Mouse (Mus musculus): ENCODE results near the gene Grasp. TPM values are rescaled to one million over a fixed set of nuclear protein-coding genes. Genes with fewer than 3 reads are reported as not detected.
A peak's percentile ranks its signal among the peaks of the same experiment; 100 is the strongest.

Grasp gene
- total and polyA plus RNA-seq, 3 experiments = 2.3 to 6.7 (median 2.4) TPM

GRCm38 (mm10) chr15:101198218-101198617, 25.8 kb upstream of the Grasp start (continued):
- TF ChIP-seq MYC (IDR thresholded peaks at IDR 0.05; ENCODE audit: low read depth, low read length) (no peak), JUN (IDR thresholded peaks at IDR 0.05; ENCODE audit: insufficient read depth, low read depth, low read length) (no peak), NELFE (IDR thresholded peaks at IDR 0.05; ENCODE audit: low read depth, low read length) (peak; percentile 31; the same call in 1 of the 2 replicates), MAFK (IDR thresholded peaks at IDR 0.05; ENCODE audit: insufficient replicate concordance, low read length) (no peak), E2F4 (IDR thresholded peaks at IDR 0.05; ENCODE audit: insufficient replicate concordance, low read depth, low read length) (no peak), BHLHE40 (IDR thresholded peaks at IDR 0.05; ENCODE audit: low read depth, low read length) (0 out of 2 replicates have a peak, but pooled peaks have one; percentile 17), CHD1 (IDR thresholded peaks at IDR 0.05; ENCODE audit: low read depth, low read length) (no peak), SMC3 (IDR thresholded peaks at IDR 0.05; ENCODE audit: low read depth, low read length) (peak; percentile 92), RAD21 (IDR thresholded peaks at IDR 0.05; ENCODE audit: low read depth, low read length) (peak; percentile 89), MEF2A (IDR thresholded peaks at IDR 0.05; ENCODE audit: borderline replicate concordance, low read depth, low read length) (no peak), ETS1 (conservative IDR thresholded peaks at IDR 0.05; ENCODE audit: low read depth, low read length) (no peak; the same call in 1 of the 2 replicates), MAX (IDR thresholded peaks at IDR 0.05; ENCODE audit: low read length) (no peak; the same call in 1 of the 2 replicates), ELF1 (IDR thresholded peaks at IDR 0.05; ENCODE audit: low read depth, low read length) (peak; percentile 70), HCFC1 (IDR thresholded peaks at IDR 0.05; ENCODE audit: low read depth, low read length) (no peak), EP300 (IDR thresholded peaks at IDR 0.05; ENCODE audit: low read length) (no peak)

- no peaks in the 10 kb centered on the region for H3K79me2 ChIP-seq (replicated peaks; ENCODE audit: control insufficient read depth, extremely low read depth, insufficient read depth, poor library complexity, severe bottlenecking)
- in situ Hi-C loops (cut with MboI; ENCODE audit: low pct_ligation_motif_present, low pct_unique_long_range_greater_than_20kb, low sequenced_read_pairs) (no loop called here), dilution Hi-C loops (cut with MboI; ENCODE audit: extremely low pct_ligation_motif_present, extremely low pct_unique_long_range_greater_than_20kb, low sequenced_read_pairs) (no loop called here)
- H3K4me1 ChIP-seq (ENCODE audit: control insufficient read depth in 1 of 2, insufficient read depth in 2 of 2) = peaks cover 15 to 30% of the 10 kb centered on the region in 2 experiments
- H3K36me3 ChIP-seq (replicated peaks in 1 of 2; ENCODE audit: control insufficient read depth in 1 of 2, insufficient read depth in 1 of 2, low read length in 1 of 2) = peaks cover 40 to 60% of the 10 kb centered on the region in 2 experiments
- peaks cover 7% of the 10 kb centered on the region for H3K9me3 ChIP-seq (replicated peaks; ENCODE audit: low read length)
- H3K9ac ChIP-seq (ENCODE audit: insufficient read depth, low read depth) = no peak overlapping the region
- no peak overlapping the region for H3K4me2 ChIP-seq (ENCODE audit: insufficient read depth, low read depth, poor library complexity, severe bottlenecking)
- H3K27ac ChIP-seq (ENCODE audit: insufficient read depth, low read depth) = 0 out of 2 replicates have a peak overlapping the region, but pooled peaks have one; percentile 0
- TF ChIP-seq BHLHE40 (IDR thresholded peaks at IDR 0.05; ENCODE audit: low read depth, low read length) (no peak), CTCF (conservative IDR thresholded peaks at IDR 0.05 in 1 of 2, IDR thresholded peaks at IDR 0.05 in 1 of 2; ENCODE audit: low read depth in 2 of 2, low read length in 2 of 2) (peak; percentile 61 to 85)
- DNase-seq (ENCODE audit: extremely low read depth) = peak; percentile 47
- H3K4me3 ChIP-seq (replicated peaks in 1 of 3; ENCODE audit: low read depth in 2 of 3, low read length in 2 of 3, poor library complexity in 1 of 3) = no peak overlapping the region
- no peaks in the 10 kb centered on the region for H3K27me3 ChIP-seq (replicated peaks)
Observed at GRCm38 (mm10) chr15:101198850-101199249, 25.1 kb upstream of the Grasp start.

- DNase-seq (ENCODE audit: extremely low read depth) = no peak
- no peak for TF ChIP-seq ZKSCAN1 (IDR thresholded peaks at IDR 0.05; ENCODE audit: borderline replicate concordance, low read depth, low read length)
- TF ChIP-seq CTCF (conservative IDR thresholded peaks at IDR 0.05 in 1 of 2, IDR thresholded peaks at IDR 0.05 in 1 of 2; ENCODE audit: low read depth in 2 of 2, low read length in 2 of 2) = no peak
- TF ChIP-seq EP300 (IDR thresholded peaks at IDR 0.05; ENCODE audit: low read length) = no peak
- no peak for TF ChIP-seq JUN (IDR thresholded peaks at IDR 0.05; ENCODE audit: insufficient read depth, low read depth, low read length)
- no peak for TF ChIP-seq RCOR1 (conservative IDR thresholded peaks at IDR 0.05; ENCODE audit: low read depth, low read length)
- TF ChIP-seq IRF4 (IDR thresholded peaks at IDR 0.05; ENCODE audit: low read depth, low read length) = no peak
- TF ChIP-seq POLR2A (IDR thresholded peaks at IDR 0.05; ENCODE audit: low read depth, low read length) = no peak
- no peak for TF ChIP-seq CHD1 (IDR thresholded peaks at IDR 0.05; ENCODE audit: low read depth, low read length)
- TF ChIP-seq MYC (IDR thresholded peaks at IDR 0.05; ENCODE audit: low read depth, low read length) = no peak
- no peak for TF ChIP-seq SIN3A (IDR thresholded peaks at IDR 0.05; ENCODE audit: low read length)
- TF ChIP-seq KAT2A (IDR thresholded peaks at IDR 0.05; ENCODE audit: insufficient replicate concordance, low read length) = no peak
- no peak for TF ChIP-seq MXI1 (IDR thresholded peaks at IDR 0.05; ENCODE audit: low read depth, low read length)
- no peak for TF ChIP-seq BHLHE40 (IDR thresholded peaks at IDR 0.05; ENCODE audit: low read depth, low read length)
- no peak for TF ChIP-seq ETS1 (conservative IDR thresholded peaks at IDR 0.05; ENCODE audit: low read depth, low read length)
- no peak for TF ChIP-seq USF1 (IDR thresholded peaks at IDR 0.05; ENCODE audit: low read depth, low read length)
- no peak for TF ChIP-seq JUND (conservative IDR thresholded peaks at IDR 0.05; ENCODE audit: low read depth, low read length)
- TF ChIP-seq ZNF384 (IDR thresholded peaks at IDR 0.05; ENCODE audit: low read depth, low read length) = no peak
- no peak for TF ChIP-seq RAD21 (IDR thresholded peaks at IDR 0.05; ENCODE audit: low read depth, low read length)
- no peak for TF ChIP-seq CHD2 (IDR thresholded peaks at IDR 0.05; ENCODE audit: low read length)
- TF ChIP-seq HCFC1 (IDR thresholded peaks at IDR 0.05; ENCODE audit: low read depth, low read length) = no peak
- H3K9me3 ChIP-seq (replicated peaks; ENCODE audit: low read length) = peaks cover 7% of the 10 kb centered on the region
- no peak overlapping the region for H3K9ac ChIP-seq (ENCODE audit: insufficient read depth, low read depth)
- peaks cover 34 to 51% of the 10 kb centered on the region in 2 experiments for H3K36me3 ChIP-seq (replicated peaks in 1 of 2; ENCODE audit: control insufficient read depth in 1 of 2, insufficient read depth in 1 of 2, low read length in 1 of 2)
- H3K27me3 ChIP-seq (replicated peaks) = no peaks in the 10 kb centered on the region
- dilution Hi-C loops (cut with MboI; ENCODE audit: extremely low pct_ligation_motif_present, extremely low pct_unique_long_range_greater_than_20kb, low sequenced_read_pairs) (no loop called here), in situ Hi-C loops (cut with MboI; ENCODE audit: low pct_ligation_motif_present, low pct_unique_long_range_greater_than_20kb, low sequenced_read_pairs) (no loop called here)
- no peaks in the 10 kb centered on the region for H3K79me2 ChIP-seq (replicated peaks; ENCODE audit: control insufficient read depth, extremely low read depth, insufficient read depth, poor library complexity, severe bottlenecking)
- H3K4me3 ChIP-seq (replicated peaks in 1 of 3; ENCODE audit: low read depth in 2 of 3, low read length in 2 of 3, poor library complexity in 1 of 3) = no peak overlapping the region
- H3K4me1 ChIP-seq (ENCODE audit: control insufficient read depth in 1 of 2, insufficient read depth in 2 of 2) = peaks cover 15 to 25% of the 10 kb centered on the region in 2 experiments
- H3K4me2 ChIP-seq (ENCODE audit: insufficient read depth, low read depth, poor library complexity, severe bottlenecking) = no peak overlapping the region
- no peak overlapping the region for H3K27ac ChIP-seq (ENCODE audit: insufficient read depth, low read depth)
Observed at GRCm38 (mm10) chr15:101200777-101201295, 23.2 kb upstream of the Grasp start.
